Mouse (Mus musculus): ENCODE data around the gene Tradd. TPM values are rescaled to one million over a fixed set of nuclear protein-coding genes. Genes with fewer than 3 reads are reported as not detected.

Gene Tradd
- polyA plus RNA-seq, 1 experiment from 2014 or later, result 21.2 TPM

- Histone ChIP-seq H3K9me3 (no peaks in the 10 kb centered on the region), H3K36me3 (no peaks in the 10 kb centered on the region), H3K27me3 (replicated peaks) (no peaks in the 10 kb centered on the region), H3K27ac (no peak overlapping the region), H3K4me3 (no peak overlapping the region), H3K9ac (no peak overlapping the region), H3K4me2 (replicated peaks) (peak overlapping the region; percentile 85), H3K4me1 (peaks cover 13% of the 10 kb centered on the region)
- WGBS, result 84% methylated on average over 7 of the region's 7 CpGs
- no peak for ATAC-seq (ENCODE audit: low FRiP score, low read depth)
These were observed 40.6 kb downstream of the Tradd start for GRCm38 (mm10) chr8:105223850-105224249.

DNA sequence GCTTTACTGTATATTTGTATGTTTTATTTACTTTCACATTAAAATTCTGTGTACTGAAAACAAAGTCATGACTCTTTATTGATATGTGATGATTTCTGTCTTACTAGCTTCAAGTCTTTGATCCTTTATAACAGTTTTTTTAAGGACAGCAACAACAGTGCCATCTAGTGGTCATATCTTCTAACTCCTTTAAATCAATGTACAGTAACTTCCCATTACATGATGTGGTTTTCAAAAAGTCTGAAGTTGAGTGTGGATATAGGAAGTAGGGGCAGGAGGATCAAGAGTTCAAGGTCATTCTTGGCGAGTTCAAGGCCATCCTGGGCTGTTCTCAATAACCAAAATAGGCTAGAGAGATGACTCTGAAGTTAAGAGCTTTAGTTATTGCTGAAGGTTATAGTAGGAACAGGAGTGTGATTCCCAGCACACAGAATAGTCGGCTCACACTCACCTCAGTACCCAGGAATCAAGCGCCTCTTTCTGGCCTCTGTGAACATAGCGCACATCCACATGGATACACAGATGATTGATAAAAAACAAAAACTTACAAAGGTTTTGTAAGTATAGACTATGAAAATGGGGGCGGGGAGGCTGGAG, 46.4 kb downstream of the Tradd start:
- H3K36me3 ChIP-seq, result peaks cover 5% of the 10 kb centered on the region; the same call in 1 of the 2 replicates
- H3K4me3 ChIP-seq, result no peak overlapping the region
- peak; percentile 53 for ATAC-seq (ENCODE audit: low FRiP score, low read depth)
- no peaks in the 10 kb centered on the region for H3K4me1 ChIP-seq
- no peaks in the 10 kb centered on the region for H3K9me3 ChIP-seq
- no peak overlapping the region for H3K9ac ChIP-seq
- H3K27me3 ChIP-seq (replicated peaks), result no peaks in the 10 kb centered on the region
- WGBS, result 83% methylated on average over 5 of the region's 5 CpGs
- H3K4me2 ChIP-seq (replicated peaks), result no peak overlapping the region
- H3K27ac ChIP-seq, result no peak overlapping the region

DNA sequence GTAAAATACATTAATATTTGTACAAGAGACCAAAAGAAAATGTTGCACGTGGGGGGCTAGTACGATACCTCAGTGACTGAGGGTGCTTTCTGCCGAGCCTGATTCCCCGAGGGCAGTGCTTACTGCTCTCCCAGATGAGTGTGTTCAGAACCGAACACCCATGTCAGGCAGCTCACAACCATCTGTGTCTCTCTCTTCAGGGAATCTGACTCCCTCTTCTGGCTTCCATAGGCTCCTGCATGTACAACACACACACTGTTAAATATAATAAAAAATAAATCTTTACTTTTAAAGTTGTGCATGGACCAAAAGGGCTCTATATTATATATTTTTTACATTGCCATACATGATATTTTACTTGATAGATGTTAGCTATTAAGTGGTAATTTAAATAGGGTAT, 50.3 kb downstream of the Tradd start:
- ATAC-seq (ENCODE audit: low FRiP score, low read depth), result no peak
- Histone ChIP-seq H3K27me3 (replicated peaks) (no peaks in the 10 kb centered on the region), H3K4me2 (replicated peaks) (no peak overlapping the region), H3K9ac (no peak overlapping the region), H3K4me1 (no peaks in the 10 kb centered on the region), H3K27ac (no peak overlapping the region), H3K9me3 (no peaks in the 10 kb centered on the region), H3K4me3 (no peak overlapping the region), H3K36me3 (peaks cover 5% of the 10 kb centered on the region; the same call in 1 of the 2 replicates)
- 92% methylated on average over 5 of the region's 5 CpGs for WGBS

DNA sequence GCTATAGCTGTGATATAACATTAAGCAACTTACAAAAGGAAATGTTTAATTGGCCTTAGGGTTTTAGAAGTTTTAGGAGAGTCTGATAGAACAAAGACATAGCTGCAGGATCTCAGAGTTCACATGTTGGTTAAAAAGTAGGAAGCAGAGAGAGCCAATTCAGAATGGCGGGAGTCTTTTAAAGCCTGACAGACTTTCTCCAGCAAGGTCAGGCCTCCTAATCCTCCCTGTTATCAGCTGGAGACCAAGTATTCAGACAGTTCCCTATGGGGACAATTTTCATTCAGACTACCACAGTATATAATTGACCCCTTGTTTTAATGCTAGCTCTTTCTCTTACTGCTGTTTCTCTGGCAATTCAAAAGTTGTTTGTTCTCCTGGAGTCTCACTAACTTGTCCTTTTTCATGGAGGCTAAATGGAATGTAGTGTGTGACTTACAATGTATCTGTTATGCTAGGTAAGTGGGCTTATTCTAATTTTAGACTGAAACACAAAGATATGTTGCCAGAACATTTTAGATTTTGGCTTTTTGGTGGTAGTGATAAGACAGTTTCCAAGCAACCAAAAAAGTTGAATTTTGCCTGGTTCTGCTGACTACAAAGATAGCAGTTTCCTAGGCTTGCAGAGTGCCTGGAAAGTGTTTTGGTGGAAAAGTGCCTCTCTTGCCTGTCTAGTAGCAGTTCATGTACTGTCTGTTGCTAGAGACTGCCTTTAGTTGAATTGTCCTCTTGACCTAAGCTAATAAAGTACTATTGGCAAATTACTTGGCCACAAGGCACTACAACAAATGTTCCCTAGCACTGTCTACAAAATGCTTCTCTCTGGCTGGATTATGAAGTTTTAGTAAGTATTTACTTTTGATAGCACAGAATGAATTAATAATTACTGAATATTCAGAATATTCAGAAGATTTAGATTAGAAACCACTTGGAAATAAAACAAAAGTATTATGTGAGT, 55.0 kb downstream of the Tradd start:
- WGBS, result 67% methylated on average over 1 of the region's 1 CpGs
- Histone ChIP-seq H3K4me1 (no peaks in the 10 kb centered on the region), H3K9me3 (no peaks in the 10 kb centered on the region), H3K9ac (no peak overlapping the region), H3K27ac (no peak overlapping the region), H3K4me3 (no peak overlapping the region), H3K4me2 (replicated peaks) (no peak overlapping the region), H3K36me3 (peaks cover 5% of the 10 kb centered on the region), H3K27me3 (replicated peaks) (no peaks in the 10 kb centered on the region)
- no peak for ATAC-seq (ENCODE audit: low FRiP score, low read depth)

MicroRNAs encoded within 50 kb of the gene (microRNA counts, 519-probe panel; counts per million panel counts)
- 3,538 counts per million, percentile 73 among the panel's probes with 10 or more counts for microRNA mmu-miR-328

Small RNA genes lying within 50 kb of the gene (microRNA-seq; reads per million reads assigned to microRNA genes)
- gene Gm27320, result not detected
- gene Mir328, result 150 reads per million, percentile 57 among the genes with 10 or more reads in this experiment

Other genes with a start within 250 kb of the Tradd start
- not detected in 2 replicates for gene Ces3a, start 216.0 kb downstream of the Tradd start, polyA plus RNA-seq (2016; fragmentation: Nextera tagmentation; extraction: Ambion mirVana)
- gene Ces3b, start 180.9 kb downstream of the Tradd start, polyA plus RNA-seq (2016; fragmentation: Nextera tagmentation; extraction: Ambion mirVana), result not detected in 2 replicates
- not detected in 2 replicates for gene Ces4a, start 132.8 kb downstream of the Tradd start, polyA plus RNA-seq (2016; fragmentation: Nextera tagmentation; extraction: Ambion mirVana)
- 65.8 and 73.1 TPM in 2 replicates for gene Cbfb, start 93.9 kb downstream of the Tradd start, polyA plus RNA-seq (2016; fragmentation: Nextera tagmentation; extraction: Ambion mirVana)
- gene D230025D16Rik, start 39.5 kb downstream of the Tradd start, polyA plus RNA-seq (2016; fragmentation: Nextera tagmentation; extraction: Ambion mirVana), result 26.4 and 27.1 TPM in 2 replicates
- gene B3gnt9, start 9.5 kb downstream of the Tradd start, polyA plus RNA-seq (2016; fragmentation: Nextera tagmentation; extraction: Ambion mirVana), result 6.5 TPM in 2 replicates
- 0.90 and 1.0 TPM in 2 replicates for gene Fbxl8, start within 50 bp of the Tradd start, polyA plus RNA-seq (2016; fragmentation: Nextera tagmentation; extraction: Ambion mirVana)
- gene Hsf4, start 5.2 kb upstream of the Tradd start, polyA plus RNA-seq (2016; fragmentation: Nextera tagmentation; extraction: Ambion mirVana), result 0.19 and 0.20 TPM in 2 replicates
- gene Nol3, start 11.5 kb upstream of the Tradd start, polyA plus RNA-seq (2016; fragmentation: Nextera tagmentation; extraction: Ambion mirVana), result 3.5 and 4.3 TPM in 2 replicates
- gene 4931428F04Rik, start 25.3 kb upstream of the Tradd start, polyA plus RNA-seq (2016; fragmentation: Nextera tagmentation; extraction: Ambion mirVana), result 70.6 and 78.4 TPM in 2 replicates
- gene Exoc3l, start 31.5 kb upstream of the Tradd start, polyA plus RNA-seq (2016; fragmentation: Nextera tagmentation; extraction: Ambion mirVana), result 15.9 and 16.3 TPM in 2 replicates
- gene E2f4, start 33.1 kb upstream of the Tradd start, polyA plus RNA-seq (2016; fragmentation: Nextera tagmentation; extraction: Ambion mirVana), result 66.0 and 75.6 TPM in 2 replicates
- gene Elmo3, start 41.0 kb upstream of the Tradd start, polyA plus RNA-seq (2016; fragmentation: Nextera tagmentation; extraction: Ambion mirVana), result 1.5 and 2.2 TPM in 2 replicates
- gene Lrrc29, start 61.7 kb upstream of the Tradd start, polyA plus RNA-seq (2016; fragmentation: Nextera tagmentation; extraction: Ambion mirVana), result 1.2 and 1.3 TPM in 2 replicates
- 112 and 113 TPM in 2 replicates for gene Tmem208, start 61.7 kb upstream of the Tradd start, polyA plus RNA-seq (2016; fragmentation: Nextera tagmentation; extraction: Ambion mirVana)
- 0.92 and 0.98 TPM in 2 replicates for gene Fhod1, start 83.3 kb upstream of the Tradd start, polyA plus RNA-seq (2016; fragmentation: Nextera tagmentation; extraction: Ambion mirVana)
- 4.4 and 4.5 TPM in 2 replicates for gene Slc9a5, start 84.2 kb upstream of the Tradd start, polyA plus RNA-seq (2016; fragmentation: Nextera tagmentation; extraction: Ambion mirVana)
- 0.35 and 0.75 TPM in 2 replicates for gene Plekhg4, start 108.7 kb upstream of the Tradd start, polyA plus RNA-seq (2016; fragmentation: Nextera tagmentation; extraction: Ambion mirVana)
- gene Kctd19, start 148.9 kb upstream of the Tradd start, polyA plus RNA-seq (2016; fragmentation: Nextera tagmentation; extraction: Ambion mirVana), result not detected in 2 replicates
- 1.6 and 1.8 TPM in 2 replicates for gene Lrrc36, start 149.0 kb upstream of the Tradd start, polyA plus RNA-seq (2016; fragmentation: Nextera tagmentation; extraction: Ambion mirVana)
- 242 and 246 TPM in 2 replicates for gene Tppp3, start 206.9 kb upstream of the Tradd start, polyA plus RNA-seq (2016; fragmentation: Nextera tagmentation; extraction: Ambion mirVana)
- gene Zdhhc1, start 232.3 kb upstream of the Tradd start, polyA plus RNA-seq (2016; fragmentation: Nextera tagmentation; extraction: Ambion mirVana), result 29.0 and 30.7 TPM in 2 replicates